Mouse (Mus musculus): Measurements from ENCODE around the gene Hipk4.

Gene Hipk4

GRCm38 (mm10) chr7:27520599-27520998 lies 2.5 kb upstream of the Hipk4 start:
- TF ChIP-seq GATA4 (IDR thresholded peaks at IDR 0.05; ENCODE audit: insufficient replicate concordance, low read length): no peak

GRCm38 (mm10) chr7:27523805-27524204 lies 738 bp downstream of the Hipk4 start:
- TF ChIP-seq GATA4 (IDR thresholded peaks at IDR 0.05; ENCODE audit: insufficient replicate concordance, low read length): no peak

- no peak for TF ChIP-seq GATA4 (IDR thresholded peaks at IDR 0.05; ENCODE audit: insufficient replicate concordance, low read length)
Measured at GRCm38 (mm10) chr7:27526039-27526827, 3.2 kb downstream of the Hipk4 start.

GRCm38 (mm10) chr7:27529070-27529469 lies 6.0 kb downstream of the Hipk4 start:
- TF ChIP-seq GATA4 (IDR thresholded peaks at IDR 0.05; ENCODE audit: insufficient replicate concordance, low read length): no peak

GRCm38 (mm10) chr7:27530937-27531336 lies 7.9 kb downstream of the Hipk4 start:
- no peak for TF ChIP-seq GATA4 (IDR thresholded peaks at IDR 0.05; ENCODE audit: insufficient replicate concordance, low read length)

GRCm38 (mm10) chr7:27531707-27532106 lies 8.6 kb downstream of the Hipk4 start:
- TF ChIP-seq GATA4 (IDR thresholded peaks at IDR 0.05; ENCODE audit: insufficient replicate concordance, low read length): no peak

- TF ChIP-seq GATA4 (IDR thresholded peaks at IDR 0.05; ENCODE audit: insufficient replicate concordance, low read length): no peak
Measured at GRCm38 (mm10) chr7:27532480-27533050, 9.5 kb downstream of the Hipk4 start.

- no peak for TF ChIP-seq GATA4 (IDR thresholded peaks at IDR 0.05; ENCODE audit: insufficient replicate concordance, low read length)
Measured at GRCm38 (mm10) chr7:27535386-27535785, 12.3 kb downstream of the Hipk4 start.

- TF ChIP-seq GATA4 (IDR thresholded peaks at IDR 0.05; ENCODE audit: insufficient replicate concordance, low read length): no peak
Measured at GRCm38 (mm10) chr7:27536618-27537017, 13.6 kb downstream of the Hipk4 start.

- TF ChIP-seq GATA4 (IDR thresholded peaks at IDR 0.05; ENCODE audit: insufficient replicate concordance, low read length): no peak
Measured at GRCm38 (mm10) chr7:27537998-27538397, 14.9 kb downstream of the Hipk4 start.

- no peak for TF ChIP-seq GATA4 (IDR thresholded peaks at IDR 0.05; ENCODE audit: insufficient replicate concordance, low read length)
Measured at GRCm38 (mm10) chr7:27538797-27539196, 15.7 kb downstream of the Hipk4 start.

- no peak for TF ChIP-seq GATA4 (IDR thresholded peaks at IDR 0.05; ENCODE audit: insufficient replicate concordance, low read length)
Measured at GRCm38 (mm10) chr7:27540521-27540920, 17.5 kb downstream of the Hipk4 start.

- TF ChIP-seq GATA4 (IDR thresholded peaks at IDR 0.05; ENCODE audit: insufficient replicate concordance, low read length): no peak
Measured at GRCm38 (mm10) chr7:27540935-27541334, 17.9 kb downstream of the Hipk4 start.

- no peak for TF ChIP-seq GATA4 (IDR thresholded peaks at IDR 0.05; ENCODE audit: insufficient replicate concordance, low read length)
Measured at GRCm38 (mm10) chr7:27541431-27541830, 18.4 kb downstream of the Hipk4 start.

- TF ChIP-seq GATA4 (IDR thresholded peaks at IDR 0.05; ENCODE audit: insufficient replicate concordance, low read length): no peak
Measured at GRCm38 (mm10) chr7:27541922-27542321, 18.9 kb downstream of the Hipk4 start.

- TF ChIP-seq GATA4 (IDR thresholded peaks at IDR 0.05; ENCODE audit: insufficient replicate concordance, low read length): no peak
Measured at GRCm38 (mm10) chr7:27542392-27543033, 19.4 kb downstream of the Hipk4 start.

Data from liver, adult (tissue).